Mouse (Mus musculus) ES-E14 (cell line): ENCODE measurements at regions not wholly inside any gene's neighbourhood (a gene's known extent, or its start where the extent isn't known, plus 50 kb on each side); places are given as distances from the start of the nearest gene placed in this dataset.

Source experiments
- DNase-seq: peaks from one replicate; pipeline ENCODE4 v3.0.0-alpha.2; 2013; ENCODE audit warnings: low read depth, low spot score
- H3K27ac ChIP-seq: 2 replicates; pipeline ENCODE4 v1.5.1; 2012; ENCODE audit warnings: low read depth, mild to moderate bottlenecking, low read length, moderate library complexity, mixed read lengths; ENCODE audit not compliant: poor library complexity, insufficient read depth, severe bottlenecking
- H3K36me3 ChIP-seq: 2 replicates; pipeline ENCODE4 v1.6.1; 2012; ENCODE audit warnings: mild to moderate bottlenecking, low read length, moderate library complexity, mixed read lengths; ENCODE audit not compliant: control insufficient read depth, poor library complexity, insufficient read depth, severe bottlenecking
- H3K4me1 ChIP-seq, 2 experiments: fragments of 150-350 bp in 1 of 2; sonication (generic) in 1 of 2; 2 replicates each; pipeline ENCODE4 v1.6.1; 2012; ENCODE audit warnings: low read length in 2 of 2, mild to moderate bottlenecking in 1 of 2, mixed read lengths in 1 of 2; ENCODE audit not compliant: control insufficient read depth in 2 of 2, insufficient read depth in 2 of 2, poor library complexity in 1 of 2
- H3K4me3 ChIP-seq, 2 experiments: fragments of 150-350 bp in 1 of 2; sonication (generic) in 1 of 2; 2 replicates each; pipeline ENCODE4 v1.5.1; 2012; ENCODE audit warnings: low read length in 2 of 2, low read depth in 1 of 2, mild to moderate bottlenecking in 1 of 2, mixed read lengths in 1 of 2; ENCODE audit not compliant: insufficient read depth in 1 of 2, poor library complexity in 1 of 2, severe bottlenecking in 1 of 2
- H3K9ac ChIP-seq: 2 replicates; pipeline ENCODE4 v1.6.1; 2012; ENCODE audit warnings: low read depth, mild to moderate bottlenecking, low read length, mixed read lengths; ENCODE audit not compliant: poor library complexity, insufficient read depth, severe bottlenecking
- H3K9me3 ChIP-seq: fragments of 150-350 bp; sonication (generic); 2 replicates; pipeline ENCODE4 v1.6.1; 2012; ENCODE audit warnings: low read depth, mild to moderate bottlenecking, low read length; ENCODE audit not compliant: control insufficient read depth, insufficient read depth
- CHD2 ChIP-seq: IDR thresholded peaks from 2 replicates; pipeline ENCODE4 v1.6.1; 2014; ENCODE audit warnings: mild to moderate bottlenecking, low read depth, low read length, inconsistent platforms
- HCFC1 ChIP-seq: IDR thresholded peaks from 2 replicates; pipeline ENCODE4 v1.6.1; 2012; ENCODE audit warnings: low read length, inconsistent platforms, borderline replicate concordance; ENCODE audit not compliant: insufficient read depth
- MAFK ChIP-seq: IDR thresholded peaks from 2 replicates; pipeline ENCODE4 v1.6.1; 2014; ENCODE audit warnings: mild to moderate bottlenecking, low read depth, low read length, inconsistent platforms; ENCODE audit not compliant: insufficient read depth
- ZC3H11A ChIP-seq: IDR thresholded peaks from 2 replicates; pipeline ENCODE4 v1.6.1; 2012; ENCODE audit warnings: low read depth, mild to moderate bottlenecking, inconsistent platforms, low read length, borderline replicate concordance
- ZNF384 ChIP-seq: IDR thresholded peaks from 2 replicates; pipeline ENCODE4 v1.6.1; 2012; ENCODE audit warnings: low read depth, low read length, inconsistent platforms
- in situ Hi-C, 2 experiments: fragments of 600-800 bp; cut with MboI; formaldehyde crosslinking; loops; one replicate each; pipeline ENCODE4 v1.15.1; 2025; ENCODE audit warnings: low sequenced_read_pairs in 2 of 2, inconsistent platforms in 1 of 2; ENCODE audit not compliant: unreplicated experiment in 2 of 2

DNA sequence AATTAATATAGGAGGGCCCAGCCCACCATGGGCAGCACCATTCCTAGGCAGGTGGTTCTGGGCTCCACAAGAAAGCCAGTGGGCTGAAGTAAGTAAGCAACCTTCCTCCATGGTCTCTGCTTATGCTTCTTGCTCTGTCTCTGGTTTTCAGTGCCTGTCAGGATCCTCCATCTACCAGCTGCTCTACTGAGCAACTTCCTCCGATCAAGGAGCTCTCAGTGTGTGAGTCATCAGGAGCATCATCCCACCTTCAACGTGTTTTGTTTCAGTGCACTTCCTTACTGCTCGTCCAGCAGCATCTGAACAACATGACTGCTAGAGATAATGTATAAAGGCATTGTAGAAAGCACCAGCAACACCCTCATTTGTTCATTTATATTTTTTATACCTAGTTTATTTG lies 368.0 kb downstream of the Pdcd6ip start:
- H3K4me1 ChIP-seq, result no peaks in the 10 kb centered on the region
- in situ Hi-C loops, result no loop called here
- TF ChIP-seq ZC3H11A (no peak), MAFK (no peak), ZNF384 (no peak), HCFC1 (no peak), CHD2 (no peak)

GRCm38 (mm10) chr9:113324489-113324888 lies 383.6 kb downstream of the Pdcd6ip start:
- in situ Hi-C loops, result no loop called here
- no peak overlapping the region for H3K9ac ChIP-seq
- H3K27ac ChIP-seq, result no peak overlapping the region
- H3K4me3 ChIP-seq, result no peak overlapping the region
- H3K4me1 ChIP-seq, result peaks cover 0 to 5% of the 10 kb centered on the region in 2 experiments; a peak in 1 of 4 replicates
- no peaks in the 10 kb centered on the region for H3K9me3 ChIP-seq
- TF ChIP-seq ZNF384, result peak; percentile 97
- no peak for TF ChIP-seq MAFK
- no peak for TF ChIP-seq HCFC1
- TF ChIP-seq CHD2, result 0 out of 2 replicates have a peak, but pooled peaks have one; percentile 25
- no peaks in the 10 kb centered on the region for H3K36me3 ChIP-seq
- peak; percentile 26 for DNase-seq

More for the DNA sequence above, 368.0 kb downstream of the Pdcd6ip start:
- Histone ChIP-seq H3K9me3 (no peaks in the 10 kb centered on the region), H3K4me3 (no peak overlapping the region), H3K36me3 (no peaks in the 10 kb centered on the region), H3K27ac (no peak overlapping the region), H3K9ac (no peak overlapping the region)
- no peak for DNase-seq

- no peaks in the 10 kb centered on the region for H3K9me3 ChIP-seq
- H3K36me3 ChIP-seq, result no peaks in the 10 kb centered on the region
- in situ Hi-C loops, result no loop called here
- TF ChIP-seq MAFK, result no peak
- no peaks in the 10 kb centered on the region for H3K4me1 ChIP-seq
- no peak for DNase-seq
- H3K27ac ChIP-seq, result no peak overlapping the region
- H3K9ac ChIP-seq, result no peak overlapping the region
- H3K4me3 ChIP-seq, result no peak overlapping the region
Measured at GRCm38 (mm10) chr9:113309707-113310574, 398.1 kb downstream of the Pdcd6ip start.

DNA sequence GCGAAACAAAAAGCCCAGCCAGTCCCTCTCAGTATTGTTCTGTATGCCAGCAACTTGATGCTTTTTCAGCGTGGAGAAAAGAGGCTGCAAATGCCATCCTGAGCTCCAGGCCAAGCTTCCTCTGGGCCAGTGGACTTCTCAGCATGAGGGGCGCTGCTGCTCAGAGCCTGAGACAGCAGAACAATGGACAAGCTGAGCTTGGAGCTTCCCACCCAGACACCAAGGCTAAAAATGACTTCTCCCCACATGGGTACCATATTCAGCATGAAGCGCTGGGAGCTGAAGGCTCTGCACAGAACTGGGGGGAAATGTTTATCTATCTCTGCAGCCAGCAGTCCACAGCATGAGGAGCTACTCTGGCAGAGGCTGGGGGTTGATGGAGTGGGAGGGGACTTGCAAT lies 402.3 kb downstream of the Pdcd6ip start:
- no peak overlapping the region for H3K4me3 ChIP-seq
- no peak overlapping the region for H3K27ac ChIP-seq
- H3K9me3 ChIP-seq, result no peaks in the 10 kb centered on the region
- no peak for DNase-seq
- H3K36me3 ChIP-seq, result no peaks in the 10 kb centered on the region
- no peak overlapping the region for H3K9ac ChIP-seq
- H3K4me1 ChIP-seq, result peaks cover 0 to 2% of the 10 kb centered on the region in 2 experiments; a peak in 1 of 4 replicates
- TF ChIP-seq ZNF384, result no peak
- no peak for TF ChIP-seq CHD2
- TF ChIP-seq HCFC1, result no peak
- no peak for TF ChIP-seq MAFK
- TF ChIP-seq ZC3H11A, result no peak
- in situ Hi-C loops, result no loop called here

GRCm38 (mm10) chr9:113302429-113302828 lies 405.6 kb downstream of the Pdcd6ip start:
- Histone ChIP-seq H3K9ac (no peak overlapping the region), H3K4me3 (no peak overlapping the region), H3K9me3 (no peaks in the 10 kb centered on the region), H3K27ac (no peak overlapping the region), H3K36me3 (no peaks in the 10 kb centered on the region), H3K4me1 (peaks cover 2% of the 10 kb centered on the region in 2 experiments; a peak in 1 of 4 replicates)
- in situ Hi-C loops, result no loop called here
- TF ChIP-seq CHD2, result no peak
- TF ChIP-seq MAFK, result no peak
- TF ChIP-seq ZC3H11A, result no peak
- no peak for TF ChIP-seq ZNF384
- TF ChIP-seq HCFC1, result no peak
- no peak for DNase-seq
